16 mouse cellular contexts compared by ENCODE assay signal in the genomic region with DNA sequence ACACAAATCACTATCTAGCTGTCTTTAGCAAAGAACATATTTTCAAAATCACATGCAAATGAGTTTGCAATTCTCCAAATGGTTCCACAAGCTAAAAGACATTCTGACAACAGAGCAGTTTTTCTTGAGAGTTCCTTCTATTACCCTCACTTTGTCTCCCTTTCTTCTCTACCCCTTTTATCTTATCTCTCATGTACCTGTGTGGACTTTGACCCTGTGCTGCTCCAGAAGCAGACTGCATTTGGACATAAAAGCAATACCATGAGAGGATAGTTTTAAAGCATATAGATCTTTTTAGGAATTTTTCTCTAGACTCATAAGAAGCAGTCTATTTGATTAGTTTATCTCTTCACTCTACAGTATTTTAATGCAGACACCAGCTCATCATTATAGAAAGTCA.
"Had no signal": no experiment of that assay in that cellular context is flagged by ENCODE, and none has a peak within 500 bp of the region (broad histone marks: within the 10 kb centered on the region; RNA-seq: fewer than 3 reads in every experiment).

No protein-coding gene starts in this region.

- H3K27ac ChIP-seq: lung, embryonic 15.5 days; macrophage; midbrain, embryonic 15.5 days; neural tube, embryonic 12.5 days; stomach, embryonic 15.5 days had no signal

- DNase-seq: lung, adult 2 months; lung, postnatal 14 days; lung, postnatal 36 days; right cerebral cortex, postnatal 14 days; thymus, adult 2 months; thymus, postnatal 25 days; thymus, postnatal 4 days had no signal

- H3K9me3 ChIP-seq: lung, embryonic 15.5 days; midbrain, embryonic 13.5 days; midbrain, embryonic 15.5 days; neural tube, embryonic 12.5 days; stomach, embryonic 15.5 days had no signal

- H3K9ac ChIP-seq: lung, embryonic 15.5 days; midbrain, embryonic 13.5 days; midbrain, embryonic 15.5 days; neural tube, embryonic 12.5 days; stomach, embryonic 15.5 days had no signal

- H3K4me3 ChIP-seq: lung, embryonic 15.5 days; megakaryocyte, embryonic 14.5 days; midbrain, embryonic 13.5 days; midbrain, embryonic 15.5 days; neural tube, embryonic 12.5 days; stomach, embryonic 15.5 days had no signal

- H3K4me1 ChIP-seq: lung, embryonic 15.5 days; megakaryocyte, embryonic 14.5 days; neural tube, embryonic 12.5 days; stomach, embryonic 15.5 days had no signal

- H3K36me3 ChIP-seq: lung, embryonic 15.5 days; midbrain, embryonic 13.5 days; midbrain, embryonic 15.5 days; neural tube, embryonic 12.5 days; stomach, embryonic 15.5 days had no signal

- ATAC-seq: lung, postnatal 0 days; midbrain, embryonic 15.5 days had no signal

- H3K27me3 ChIP-seq: lung, embryonic 15.5 days; megakaryocyte, embryonic 14.5 days; midbrain, embryonic 13.5 days; midbrain, embryonic 15.5 days; neural tube, embryonic 12.5 days; stomach, embryonic 15.5 days had no signal

- H3K4me2 ChIP-seq: lung, embryonic 15.5 days; midbrain, embryonic 11.5 days; midbrain, embryonic 13.5 days; midbrain, embryonic 15.5 days; neural tube, embryonic 12.5 days; stomach, embryonic 15.5 days had no signal
